Mouse (Mus musculus) Patski (cell line): ENCODE measurements at regions not wholly inside any gene's neighbourhood (a gene's known extent, or its start where the extent isn't known, plus 50 kb on each side); places are given as distances from the start of the nearest gene placed in this dataset.

ENCODE experiments used
- ATAC-seq: fragments of 100-300 bp; one replicate; pipeline ENCODE4 v1.8.0; 2021
- CTCF ChIA-PET: fragments of 350-600 bp; sonication (Branson Sonifier 250); formaldehyde crosslinking; loops from one replicate; lab custom pipeline; 2022; ENCODE audit warnings: inconsistent platforms; lab: Charles Lee
- POLR2A ChIA-PET: fragments of 350-600 bp; sonication (Branson Sonifier 250); formaldehyde crosslinking; loops from one replicate; lab custom pipeline; 2022; ENCODE audit warnings: antibody characterized with exemption, inconsistent platforms; lab: Charles Lee
- DNase-seq: peaks from one replicate; pipeline ENCODE4 v3.0.0-alpha.2; 2011; ENCODE audit warnings: low read depth, low spot score
- H3K27me3 ChIP-seq: fragments of 371-371 bp; one replicate; pipeline ENCODE4 v1.5.1; 2021
- CTCF ChIP-seq: fragments of 100-300 bp; IDR thresholded peaks from one replicate; pipeline ENCODE4 v1.5.1; 2021
- in situ Hi-C: fragments of 300-500 bp; cut with MboI; formaldehyde crosslinking; loops from 3 replicates; pipeline ENCODE4 v1.11.1; 2018; ENCODE audit warnings: low pct_unique_long_range_greater_than_20kb, mixed read lengths

GRCm38 (mm10) chrX:12530406-12531311 lies 56.9 kb upstream of the Atp6ap2 start:
- no peaks in the 10 kb centered on the region for H3K27me3 ChIP-seq
- ATAC-seq: no peak
- no peak for TF ChIP-seq CTCF
- ChIA-PET POLR2A (no interaction called here), CTCF (no interaction called here)
- no peak for DNase-seq
- in situ Hi-C loops: no loop called here
